Mouse (Mus musculus) G1E (cell line): ENCODE results near the gene Gimap3.

ENCODE experiments used
- CTCF ChIP-seq: IDR thresholded peaks from 2 replicates; pipeline ENCODE4 v1.5.1; 2012; ENCODE audit warnings: low read depth, low read length, inconsistent platforms, mixed read lengths
- TAL1 ChIP-seq: conservative IDR thresholded peaks from 2 replicates; pipeline ENCODE4 v1.6.1; 2012; ENCODE audit warnings: low read depth, low read length, inconsistent platforms, mixed read lengths

GRCm38 (mm10) chr6:48803406-48804051 is 32.9 kb upstream of the Gimap3 start:
- no peak for TF ChIP-seq CTCF
- TF ChIP-seq TAL1, result no peak
